Mouse (Mus musculus) spleen, adult 2 months (tissue): ENCODE results near the gene Notch4. TPM values are rescaled to one million over a fixed set of nuclear protein-coding genes. Genes with fewer than 3 reads are reported as not detected.

Source experiments
- DNase-seq, 2 experiments: peaks; one replicate each; pipeline versions ENCODE4 v3.0.0 to v3.0.0-alpha.2; 2012 to 2021; ENCODE audit warnings: low spot score in 2 of 2, low read depth in 1 of 2
- H3K27ac ChIP-seq: fragments of 200-500 bp; 2 replicates; pipeline ENCODE4 v1.5.1; 2012; ENCODE audit warnings: low read length, inconsistent platforms; ENCODE audit not compliant: insufficient read depth
- H3K27me3 ChIP-seq: fragments of 200-500 bp; 2 replicates; pipeline ENCODE4 v1.6.1; 2012; ENCODE audit warnings: mild to moderate bottlenecking, moderate library complexity, low read length, inconsistent platforms; ENCODE audit not compliant: control insufficient read depth, insufficient read depth
- H3K36me3 ChIP-seq: fragments of 200-500 bp; 2 replicates; pipeline ENCODE4 v1.6.1; 2012; ENCODE audit warnings: mild to moderate bottlenecking, low read length, inconsistent platforms; ENCODE audit not compliant: control insufficient read depth, insufficient read depth
- H3K4me1 ChIP-seq: fragments of 200-500 bp; 2 replicates; pipeline ENCODE4 v1.6.1; 2011; ENCODE audit warnings: inconsistent platforms; ENCODE audit not compliant: control insufficient read depth, insufficient read depth, insufficient read length
- H3K4me3 ChIP-seq: fragments of 200-500 bp; 2 replicates; pipeline ENCODE4 v1.5.1; 2011; ENCODE audit warnings: mild to moderate bottlenecking, inconsistent platforms; ENCODE audit not compliant: insufficient read depth, insufficient read length; ENCODE audit errors: extremely low read depth
- CTCF ChIP-seq: fragments of 200-500 bp; IDR thresholded peaks from 2 replicates; pipeline ENCODE4 v1.5.1; 2011; ENCODE audit warnings: mild to moderate bottlenecking, inconsistent platforms; ENCODE audit not compliant: insufficient read depth, insufficient read length, insufficient replicate concordance; ENCODE audit errors: extremely low read depth
- POLR2A ChIP-seq: fragments of 200-500 bp; IDR thresholded peaks from 2 replicates; pipeline ENCODE4 v1.6.1; 2011; ENCODE audit warnings: low read depth, low read length, inconsistent platforms
- WGBS: fragments of 180-500 bp; shearing (Covaris S2); methylation state at CpG from one replicate; pipeline ENCODE4 v1.1.7; 2018; 5-methylcytosine and 5-hydroxymethylcytosine counted together
- polyA plus RNA-seq: library from polyadenylated mRNA; depleted of rRNA; stranded (reverse); fragments of >200 nt; gene quantifications from 2 replicates; pipeline ENCODE4 v1.2.3, GENCODE M21; 2012

Notch4 gene
- polyA plus RNA-seq, 1 experiment = 9.6 TPM

DNA sequence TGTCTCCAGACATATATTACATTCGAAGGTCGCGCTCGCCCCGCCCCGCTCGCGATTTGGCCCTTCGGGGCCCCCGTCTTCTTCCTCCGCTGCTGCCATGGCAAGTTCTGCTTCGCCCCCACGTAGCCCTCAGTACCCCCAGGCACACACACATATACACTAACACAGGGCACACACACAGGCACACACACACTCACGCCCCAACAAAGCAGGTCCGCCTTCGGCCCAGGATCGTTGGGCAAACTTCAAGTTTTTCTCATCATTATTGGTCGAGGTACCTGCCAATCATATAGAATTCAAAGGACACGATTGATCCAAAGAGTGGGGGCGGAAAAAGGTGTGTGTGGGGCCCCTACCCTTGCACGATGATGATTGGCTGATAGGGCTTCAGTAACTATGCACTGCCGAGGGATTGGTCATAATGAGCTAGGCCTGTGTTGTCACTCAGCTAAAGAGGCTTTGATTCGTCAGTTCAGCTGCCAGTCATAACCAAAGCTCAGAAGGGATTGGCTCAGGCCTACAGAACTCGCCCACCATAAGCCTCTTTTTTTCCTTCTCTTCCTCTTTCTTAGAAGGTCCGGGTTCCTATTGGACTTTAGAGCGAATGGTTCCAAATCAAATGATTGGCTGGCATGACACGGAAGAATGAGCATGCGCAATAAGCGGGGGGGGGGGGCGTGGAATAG is 39.5 kb downstream of the Notch4 start, which contains the start of gene Rnf5:
Gene Rnf5 (minus strand): TSS at position 316 of the 686 bp plus-strand sequence.
- Histone ChIP-seq H3K4me1 (peaks cover 30% of the 10 kb centered on the region; the same call in 1 of the 2 replicates), H3K27ac (peak within 1 kb of the TSS; percentile 96), H3K27me3 (no peaks in the 10 kb centered on the region), H3K4me3 (peak within 1 kb of the TSS; percentile 90), H3K36me3 (peaks cover 7% of the 10 kb centered on the region)
- no peak for TF ChIP-seq CTCF
- no peak for TF ChIP-seq POLR2A
- under 1% methylated on average over 30 of the region's 30 CpGs for WGBS
- peak; percentile 98 to 100 for DNase-seq

GRCm38 (mm10) chr17:34604061-34604508 is 40.0 kb downstream of the Notch4 start, which contains the start of gene Agpat1:
TSS of gene Agpat1 (plus strand) at chr17:34604262.
- Histone ChIP-seq H3K36me3 (peaks cover 7% of the 10 kb centered on the region), H3K27ac (peak within 1 kb of the TSS; percentile 96), H3K27me3 (no peaks in the 10 kb centered on the region), H3K4me3 (peak within 1 kb of the TSS; percentile 90), H3K4me1 (peaks cover 33% of the 10 kb centered on the region; the same call in 1 of the 2 replicates)
- TF ChIP-seq CTCF (no peak), POLR2A (peak; percentile 70)
- under 1% methylated on average over 35 of the region's 35 CpGs for WGBS
- DNase-seq = peak in 1 of 2 experiments; percentile 98

DNA sequence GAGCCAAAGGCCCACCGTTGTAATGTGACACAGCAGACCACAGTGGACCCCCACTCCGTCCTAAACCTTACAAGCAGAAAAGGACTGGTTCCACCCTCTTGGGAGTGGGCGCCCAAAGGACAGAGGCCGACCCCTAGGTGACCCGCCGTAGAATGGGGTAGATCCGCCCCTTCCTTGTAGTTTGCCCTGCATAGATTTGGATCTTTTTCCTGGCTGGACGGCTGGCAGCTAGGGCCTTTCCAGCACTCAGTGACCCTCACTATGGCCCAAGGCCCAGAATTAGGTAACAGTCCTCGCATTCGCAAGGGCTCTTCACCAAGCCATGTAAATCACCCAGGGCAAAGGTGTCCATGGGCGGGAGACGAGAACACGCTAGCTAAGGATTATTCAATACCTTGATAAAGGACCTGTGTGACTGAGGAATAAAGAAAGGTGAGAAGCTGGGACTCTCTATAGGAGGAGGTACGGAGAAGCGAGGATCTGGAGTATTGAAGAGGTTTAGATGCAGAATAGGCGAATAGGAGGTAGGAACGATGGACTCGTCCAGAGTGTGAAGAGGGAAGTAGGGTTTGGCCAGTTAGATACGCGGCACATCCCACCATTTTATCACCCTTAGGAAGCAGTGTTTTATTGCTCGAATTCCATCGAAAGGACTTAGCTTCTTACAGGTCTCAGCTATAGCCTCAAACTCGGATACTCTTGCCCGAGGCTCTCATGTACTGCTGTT is 40.6 kb downstream of the Notch4 start:
- peaks cover 33% of the 10 kb centered on the region; the same call in 1 of the 2 replicates for H3K4me1 ChIP-seq
- no peaks in the 10 kb centered on the region for H3K27me3 ChIP-seq
- H3K27ac ChIP-seq = peak overlapping the region; percentile 96
- DNase-seq = no peak
- 22% methylated on average over 24 of the region's 24 CpGs for WGBS
- peaks cover 7% of the 10 kb centered on the region for H3K36me3 ChIP-seq
- H3K4me3 ChIP-seq = peak overlapping the region; percentile 90
- TF ChIP-seq CTCF = no peak
- TF ChIP-seq POLR2A = no peak

DNA sequence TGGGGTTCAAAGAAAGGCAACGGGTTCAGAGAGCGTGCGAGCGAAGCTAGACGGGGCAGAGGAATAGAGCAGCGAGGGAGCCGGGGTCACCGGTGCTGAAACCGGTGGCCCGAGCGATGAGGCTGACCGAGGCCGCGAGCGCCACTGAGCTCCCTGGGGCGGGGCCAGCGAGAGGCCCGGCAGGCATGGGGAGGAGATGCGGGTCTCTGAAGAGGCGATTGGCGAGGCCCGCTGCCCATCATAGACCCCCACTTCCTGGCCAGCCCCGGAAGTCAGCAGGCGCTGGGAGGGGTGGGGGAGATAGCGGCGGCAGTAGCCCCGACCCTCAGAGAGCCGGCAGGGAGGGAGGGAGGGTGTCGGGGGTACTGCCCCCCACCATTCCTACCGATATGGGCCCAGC is 41.5 kb downstream of the Notch4 start:
- Histone ChIP-seq H3K36me3 (peaks cover 7% of the 10 kb centered on the region), H3K27ac (peak overlapping the region; percentile 91), H3K4me1 (peaks cover 33% of the 10 kb centered on the region; the same call in 1 of the 2 replicates), H3K4me3 (peak overlapping the region; percentile 90), H3K27me3 (no peaks in the 10 kb centered on the region)
- peak; percentile 85 to 95 for DNase-seq
- TF ChIP-seq POLR2A = peak; percentile 45
- TF ChIP-seq CTCF = no peak
- under 1% methylated on average over 30 of the region's 30 CpGs for WGBS

GRCm38 (mm10) chr17:34606186-34607039 is 42.3 kb downstream of the Notch4 start:
- peak overlapping the region; percentile 90 for H3K4me3 ChIP-seq
- TF ChIP-seq POLR2A (no peak), CTCF (no peak)
- 0 out of 2 replicates have a peak overlapping the region, but pooled peaks have one; percentile 22 for H3K27ac ChIP-seq
- no peak for DNase-seq
- no peaks in the 10 kb centered on the region for H3K27me3 ChIP-seq
- peaks cover 33% of the 10 kb centered on the region; the same call in 1 of the 2 replicates for H3K4me1 ChIP-seq
- peaks cover 6% of the 10 kb centered on the region; the same call in 1 of the 2 replicates for H3K36me3 ChIP-seq
- 13% methylated on average over 32 of the region's 32 CpGs for WGBS

DNA sequence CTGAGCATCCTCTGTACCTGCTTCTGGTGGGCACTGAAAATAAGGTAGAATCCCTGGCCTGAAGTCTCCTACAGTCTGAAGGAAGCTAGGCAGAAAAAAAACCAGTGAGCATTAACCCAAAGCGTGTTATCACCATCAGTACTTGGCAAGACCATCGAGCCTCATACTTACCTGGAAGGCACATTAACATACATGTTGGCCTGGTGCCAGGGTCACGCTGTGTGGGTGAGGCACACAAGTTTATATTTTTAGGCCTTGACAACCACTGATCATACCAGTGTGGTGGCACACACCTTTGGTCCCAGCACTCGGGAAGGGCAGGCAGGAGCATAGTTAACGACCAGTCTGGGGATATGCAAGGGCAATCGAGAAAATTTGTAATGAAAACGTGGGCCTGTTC is 43.9 kb downstream of the Notch4 start:
- 80% methylated on average over 7 of the region's 7 CpGs for WGBS
- DNase-seq = no peak
- Histone ChIP-seq H3K27me3 (no peaks in the 10 kb centered on the region), H3K36me3 (peaks cover 16% of the 10 kb centered on the region), H3K4me3 (no peak overlapping the region), H3K27ac (no peak overlapping the region), H3K4me1 (peaks cover 27% of the 10 kb centered on the region; the same call in 1 of the 2 replicates)
- TF ChIP-seq CTCF (no peak), POLR2A (no peak)
